In the genomic region with DNA sequence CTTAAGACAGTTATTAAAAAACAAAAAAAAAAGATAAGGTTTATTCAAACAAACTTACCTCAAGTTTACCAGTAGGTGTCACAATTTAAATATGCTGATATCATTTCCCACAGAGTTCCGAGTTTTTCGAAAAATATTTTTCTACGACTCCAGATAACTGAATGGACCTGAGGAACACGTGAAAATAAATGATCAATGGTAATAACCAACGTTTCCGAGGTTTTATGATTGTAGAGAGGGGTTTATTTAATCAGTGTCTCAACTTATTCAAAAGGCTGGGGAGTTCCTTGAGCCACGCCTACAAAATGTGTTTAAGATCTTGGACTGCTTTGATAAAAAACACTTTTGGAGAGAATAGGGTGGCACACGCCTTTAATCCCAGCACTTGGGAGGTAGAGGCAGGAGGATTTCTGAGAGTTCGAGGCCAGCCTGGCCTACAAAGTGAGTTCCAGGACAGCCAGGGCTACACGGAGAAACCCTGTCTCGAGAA, we compare ENCODE assay signal across 1 mouse cellular context.
TF ChIP-seq lines count a peak whose summit lies in the region.

No protein-coding gene starts in this region.

TF ChIP-seq in CH12.LX, 34 proteins besides CTCF, POLR2A, EP300 and RAD21 (continued from another document):
- TF ChIP-seq CHD1 (IDR thresholded peaks at IDR 0.05; ENCODE audit: low read depth, low read length) = 0 out of 2 replicates have a peak, but pooled peaks have one; percentile 82
- TF ChIP-seq USF1 (IDR thresholded peaks at IDR 0.05; ENCODE audit: low read depth, low read length) = no peak
